Mouse (Mus musculus): Measurements from ENCODE around the gene Cyp1b1. TPM values are rescaled to one million over a fixed set of nuclear protein-coding genes. Genes with fewer than 3 reads are reported as not detected.

Cyp1b1 gene
- total RNA-seq, 1 experiment, result 15.2 TPM

DNA sequence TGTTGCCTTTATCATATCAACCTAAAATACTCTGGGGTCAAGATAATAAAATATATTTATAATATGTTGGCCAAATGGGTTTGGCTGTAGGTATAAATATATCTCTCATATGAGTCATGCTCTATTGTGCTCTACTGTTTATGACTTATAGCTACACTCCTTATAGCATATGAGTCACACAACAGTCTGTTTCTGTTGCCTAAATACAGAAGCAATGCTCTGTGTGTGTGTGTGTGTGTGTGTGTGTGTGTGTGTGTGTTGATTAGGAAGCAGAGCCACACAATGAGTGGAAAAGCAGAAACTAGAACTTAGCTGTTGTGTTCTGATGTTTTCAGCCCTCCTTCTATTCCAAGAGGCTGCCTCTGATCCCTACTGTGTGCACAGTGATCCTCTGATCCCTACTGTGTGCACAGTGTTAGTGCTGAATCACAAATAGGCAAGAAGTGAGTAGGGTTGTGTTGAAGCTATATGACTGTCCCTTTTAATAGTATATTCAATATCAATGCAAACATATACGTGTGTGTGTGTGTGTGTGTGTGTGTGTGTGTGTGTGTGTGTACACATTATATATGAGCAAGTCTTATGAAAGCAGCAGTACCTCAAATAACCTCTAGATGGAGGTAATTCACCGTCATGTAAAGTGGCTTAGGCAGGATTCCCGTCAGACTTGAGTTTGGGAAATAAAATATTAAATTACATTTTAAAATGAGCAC is 51.3 kb downstream of the Cyp1b1 start:
- no peak for TF ChIP-seq CHD2 (IDR thresholded peaks at IDR 0.05; ENCODE audit: low read depth, low read length)
- TF ChIP-seq ZC3H11A (IDR thresholded peaks at IDR 0.05; ENCODE audit: borderline replicate concordance, low read depth, low read length), result peak; percentile 71; the same call in 1 of the 2 replicates
- no peak for TF ChIP-seq ZNF384 (IDR thresholded peaks at IDR 0.05; ENCODE audit: low read depth, low read length)
- TF ChIP-seq MAFK (IDR thresholded peaks at IDR 0.05; ENCODE audit: insufficient read depth, low read depth, low read length), result no peak
- no peak overlapping the region for H3K9ac ChIP-seq (ENCODE audit: insufficient read depth, low read depth, low read length, poor library complexity, severe bottlenecking)
- H3K36me3 ChIP-seq (ENCODE audit: control insufficient read depth, insufficient read depth, low read length, poor library complexity, severe bottlenecking), result no peaks in the 10 kb centered on the region
- H3K9me3 ChIP-seq (ENCODE audit: control insufficient read depth, insufficient read depth, low read depth, low read length), result no peaks in the 10 kb centered on the region
- peak; percentile 43 for DNase-seq (ENCODE audit: low read depth, low spot score)
- H3K27ac ChIP-seq (ENCODE audit: insufficient read depth, low read depth, low read length, poor library complexity, severe bottlenecking), result no peak overlapping the region
- H3K4me3 ChIP-seq (ENCODE audit: insufficient read depth in 1 of 2, low read depth in 1 of 2, low read length in 2 of 2, poor library complexity in 1 of 2, severe bottlenecking in 1 of 2), result no peak overlapping the region
- in situ Hi-C loops (cut with MboI; ENCODE audit: low sequenced_read_pairs in 2 of 2, unreplicated experiment in 2 of 2), result no loop called here
- H3K4me1 ChIP-seq (ENCODE audit: control insufficient read depth in 2 of 2, insufficient read depth in 2 of 2, low read length in 2 of 2, poor library complexity in 1 of 2), result peaks cover 0 to 4% of the 10 kb centered on the region in 2 experiments; a peak in 1 of 4 replicates

DNA sequence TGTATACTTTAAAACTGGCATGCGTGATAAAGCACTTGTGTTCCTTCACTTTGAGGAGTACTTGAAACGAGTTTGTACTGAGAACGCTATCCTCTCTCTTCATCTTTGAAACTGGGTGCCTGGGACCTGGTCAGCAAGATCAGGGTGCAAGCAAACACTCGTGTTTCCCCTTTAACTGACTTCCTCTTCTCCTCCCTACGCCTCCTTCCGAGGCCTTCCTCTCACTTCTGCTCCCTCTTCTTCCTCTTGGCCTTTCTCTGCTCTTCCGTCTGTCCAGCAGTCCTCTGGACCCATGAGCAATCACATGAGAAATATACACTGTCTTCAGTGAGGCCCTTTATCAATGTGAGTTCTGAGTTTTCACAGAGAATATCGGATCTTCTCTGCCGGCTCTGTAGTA is 53.0 kb downstream of the Cyp1b1 start:
- TF ChIP-seq ZNF384 (IDR thresholded peaks at IDR 0.05; ENCODE audit: low read depth, low read length), result no peak
- TF ChIP-seq HCFC1 (IDR thresholded peaks at IDR 0.05; ENCODE audit: borderline replicate concordance, insufficient read depth, low read length), result no peak
- no peak for TF ChIP-seq MAFK (IDR thresholded peaks at IDR 0.05; ENCODE audit: insufficient read depth, low read depth, low read length)
- no peak for TF ChIP-seq ZC3H11A (IDR thresholded peaks at IDR 0.05; ENCODE audit: borderline replicate concordance, low read depth, low read length)
- no peak for TF ChIP-seq CHD2 (IDR thresholded peaks at IDR 0.05; ENCODE audit: low read depth, low read length)
- peaks cover 0 to 4% of the 10 kb centered on the region in 2 experiments; a peak in 1 of 4 replicates for H3K4me1 ChIP-seq (ENCODE audit: control insufficient read depth in 2 of 2, insufficient read depth in 2 of 2, low read length in 2 of 2, poor library complexity in 1 of 2)
- no peak overlapping the region for H3K9ac ChIP-seq (ENCODE audit: insufficient read depth, low read depth, low read length, poor library complexity, severe bottlenecking)
- DNase-seq (ENCODE audit: low read depth, low spot score), result no peak
- no peak overlapping the region for H3K4me3 ChIP-seq (ENCODE audit: insufficient read depth in 1 of 2, low read depth in 1 of 2, low read length in 2 of 2, poor library complexity in 1 of 2, severe bottlenecking in 1 of 2)
- H3K9me3 ChIP-seq (ENCODE audit: control insufficient read depth, insufficient read depth, low read depth, low read length), result no peaks in the 10 kb centered on the region
- in situ Hi-C loops (cut with MboI; ENCODE audit: low sequenced_read_pairs in 2 of 2, unreplicated experiment in 2 of 2), result no loop called here
- no peaks in the 10 kb centered on the region for H3K36me3 ChIP-seq (ENCODE audit: control insufficient read depth, insufficient read depth, low read length, poor library complexity, severe bottlenecking)
- H3K27ac ChIP-seq (ENCODE audit: insufficient read depth, low read depth, low read length, poor library complexity, severe bottlenecking), result no peak overlapping the region

DNA sequence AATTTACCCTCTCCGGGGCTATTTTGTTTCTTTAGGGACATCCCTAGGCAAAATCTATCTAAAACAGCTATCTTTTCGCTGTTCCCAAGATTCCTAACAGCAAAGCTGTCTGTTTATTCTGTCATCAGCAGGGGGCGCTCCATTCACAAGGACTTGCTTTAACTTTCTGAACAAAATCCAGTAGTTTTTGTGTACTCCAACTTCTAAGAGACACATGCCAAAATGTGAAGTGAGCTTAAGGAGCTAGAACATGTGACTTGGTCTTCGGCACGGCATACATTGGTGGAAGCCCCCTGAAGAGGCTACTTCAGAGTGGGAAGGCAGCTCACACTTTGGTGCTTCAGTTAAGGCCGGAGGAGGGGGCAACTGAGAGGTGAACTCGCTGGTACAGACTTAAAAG is 53.5 kb downstream of the Cyp1b1 start:
- no peak for TF ChIP-seq ZC3H11A (IDR thresholded peaks at IDR 0.05; ENCODE audit: borderline replicate concordance, low read depth, low read length)
- no peak for TF ChIP-seq MAFK (IDR thresholded peaks at IDR 0.05; ENCODE audit: insufficient read depth, low read depth, low read length)
- TF ChIP-seq HCFC1 (IDR thresholded peaks at IDR 0.05; ENCODE audit: borderline replicate concordance, insufficient read depth, low read length), result no peak
- TF ChIP-seq ZNF384 (IDR thresholded peaks at IDR 0.05; ENCODE audit: low read depth, low read length), result no peak
- TF ChIP-seq CHD2 (IDR thresholded peaks at IDR 0.05; ENCODE audit: low read depth, low read length), result no peak
- Histone ChIP-seq H3K9ac (ENCODE audit: insufficient read depth, low read depth, low read length, poor library complexity, severe bottlenecking) (no peak overlapping the region), H3K27ac (ENCODE audit: insufficient read depth, low read depth, low read length, poor library complexity, severe bottlenecking) (no peak overlapping the region), H3K4me3 (ENCODE audit: insufficient read depth in 1 of 2, low read depth in 1 of 2, low read length in 2 of 2, poor library complexity in 1 of 2, severe bottlenecking in 1 of 2) (no peak overlapping the region), H3K9me3 (ENCODE audit: control insufficient read depth, insufficient read depth, low read depth, low read length) (no peaks in the 10 kb centered on the region), H3K4me1 (ENCODE audit: control insufficient read depth in 2 of 2, insufficient read depth in 2 of 2, low read length in 2 of 2, poor library complexity in 1 of 2) (peaks cover 0 to 4% of the 10 kb centered on the region in 2 experiments; a peak in 1 of 4 replicates), H3K36me3 (ENCODE audit: control insufficient read depth, insufficient read depth, low read length, poor library complexity, severe bottlenecking) (no peaks in the 10 kb centered on the region)
- DNase-seq (ENCODE audit: low read depth, low spot score), result peak; percentile 66
- in situ Hi-C loops (cut with MboI; ENCODE audit: low sequenced_read_pairs in 2 of 2, unreplicated experiment in 2 of 2), result no loop called here

DNA sequence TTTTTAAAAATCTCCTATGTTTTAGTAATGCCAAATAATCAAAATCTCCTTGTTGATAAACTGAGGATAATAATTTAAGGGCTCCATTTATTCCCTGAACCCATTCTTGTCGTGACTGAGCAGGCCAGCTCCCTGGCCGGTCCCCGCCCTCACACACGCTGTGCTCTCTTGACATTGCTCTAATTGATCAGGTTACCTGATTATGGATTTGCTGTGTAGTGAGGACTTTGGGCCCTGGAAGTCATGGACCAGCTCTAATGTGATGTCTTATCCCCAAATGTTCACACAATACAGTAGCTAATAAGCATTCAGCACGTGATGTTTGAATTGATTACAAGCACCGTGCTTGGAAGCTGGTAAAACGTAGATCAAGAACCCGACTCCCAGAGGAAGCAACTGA is 56.0 kb downstream of the Cyp1b1 start:
- peaks cover 0 to 6% of the 10 kb centered on the region in 2 experiments; a peak in 1 of 4 replicates for H3K4me1 ChIP-seq (ENCODE audit: control insufficient read depth in 2 of 2, insufficient read depth in 2 of 2, low read length in 2 of 2, poor library complexity in 1 of 2)
- H3K36me3 ChIP-seq (ENCODE audit: control insufficient read depth, insufficient read depth, low read length, poor library complexity, severe bottlenecking), result no peaks in the 10 kb centered on the region
- DNase-seq (ENCODE audit: low read depth, low spot score), result no peak
- in situ Hi-C loops (cut with MboI; ENCODE audit: low sequenced_read_pairs in 2 of 2, unreplicated experiment in 2 of 2), result no loop called here
- no peaks in the 10 kb centered on the region for H3K9me3 ChIP-seq (ENCODE audit: control insufficient read depth, insufficient read depth, low read depth, low read length)
- no peak overlapping the region for H3K9ac ChIP-seq (ENCODE audit: insufficient read depth, low read depth, low read length, poor library complexity, severe bottlenecking)
- H3K27ac ChIP-seq (ENCODE audit: insufficient read depth, low read depth, low read length, poor library complexity, severe bottlenecking), result no peak overlapping the region
- TF ChIP-seq ZNF384 (IDR thresholded peaks at IDR 0.05; ENCODE audit: low read depth, low read length) (no peak), CHD2 (IDR thresholded peaks at IDR 0.05; ENCODE audit: low read depth, low read length) (no peak), ZC3H11A (IDR thresholded peaks at IDR 0.05; ENCODE audit: borderline replicate concordance, low read depth, low read length) (no peak), HCFC1 (IDR thresholded peaks at IDR 0.05; ENCODE audit: borderline replicate concordance, insufficient read depth, low read length) (no peak), MAFK (IDR thresholded peaks at IDR 0.05; ENCODE audit: insufficient read depth, low read depth, low read length) (no peak)
- H3K4me3 ChIP-seq (ENCODE audit: insufficient read depth in 1 of 2, low read depth in 1 of 2, low read length in 2 of 2, poor library complexity in 1 of 2, severe bottlenecking in 1 of 2), result no peak overlapping the region
